Mouse (Mus musculus) lung, postnatal 4 days (tissue): Measurements from ENCODE around the gene Sim2.

ENCODE experiments used
- DNase-seq, 2 experiments: peaks; one replicate each; pipeline ENCODE4 v3.0.0; 2021

Gene Sim2

GRCm38 (mm10) chr16:94097724-94098455, 13.2 kb downstream of the Sim2 start:
- no peak for DNase-seq

GRCm38 (mm10) chr16:94113160-94113559, 28.4 kb downstream of the Sim2 start:
- DNase-seq: no peak

- DNase-seq: no peak
These were observed 30.0 kb downstream of the Sim2 start for GRCm38 (mm10) chr16:94114693-94115092.

GRCm38 (mm10) chr16:94117333-94117732, 32.6 kb downstream of the Sim2 start:
- DNase-seq: peak in 1 of 2 experiments; percentile 26

GRCm38 (mm10) chr16:94118394-94118793, 33.7 kb downstream of the Sim2 start:
- DNase-seq: no peak

GRCm38 (mm10) chr16:94122347-94122746, 37.6 kb downstream of the Sim2 start:
- DNase-seq: peak in 1 of 2 experiments; percentile 10

- peak; percentile 36 to 54 for DNase-seq
These were observed 38.5 kb downstream of the Sim2 start for GRCm38 (mm10) chr16:94123247-94123646.

- peak in 1 of 2 experiments; percentile 61 for DNase-seq
These were observed 40.6 kb downstream of the Sim2 start for GRCm38 (mm10) chr16:94125172-94125981.

GRCm38 (mm10) chr16:94126200-94126599, 41.5 kb downstream of the Sim2 start:
- no peak for DNase-seq

GRCm38 (mm10) chr16:94128236-94128835, 43.6 kb downstream of the Sim2 start:
- DNase-seq: no peak

GRCm38 (mm10) chr16:94134218-94134617, 49.5 kb downstream of the Sim2 start:
- DNase-seq: no peak

- no peak for DNase-seq
These were observed 56.0 kb downstream of the Sim2 start for GRCm38 (mm10) chr16:94140746-94141145.

GRCm38 (mm10) chr16:94143325-94143724, 58.6 kb downstream of the Sim2 start:
- peak in 1 of 2 experiments; percentile 32 for DNase-seq

- peak; percentile 65 to 73 for DNase-seq
These were observed 63.4 kb downstream of the Sim2 start for GRCm38 (mm10) chr16:94148139-94148538.

- peak; percentile 15 to 38 for DNase-seq
These were observed 65.7 kb downstream of the Sim2 start for GRCm38 (mm10) chr16:94150125-94151103.

GRCm38 (mm10) chr16:94155041-94155653, 70.4 kb downstream of the Sim2 start:
- no peak for DNase-seq

GRCm38 (mm10) chr16:94157819-94158218, 73.1 kb downstream of the Sim2 start:
- DNase-seq: no peak

- DNase-seq: no peak
These were observed 77.3 kb downstream of the Sim2 start for GRCm38 (mm10) chr16:94162000-94162399.

GRCm38 (mm10) chr16:94163051-94163450, 78.3 kb downstream of the Sim2 start:
- no peak for DNase-seq

GRCm38 (mm10) chr16:94164236-94164635, 79.5 kb downstream of the Sim2 start:
- DNase-seq: no peak

- DNase-seq: no peak
These were observed 80.2 kb downstream of the Sim2 start for GRCm38 (mm10) chr16:94164978-94165377.
